Mouse (Mus musculus) liver, embryonic 14.5 days (tissue): ENCODE data around the gene Fam83e. TPM values are rescaled to one million over a fixed set of nuclear protein-coding genes. Genes with fewer than 3 reads are reported as not detected.

Experiments
- ATAC-seq: fragments of 200-750 bp; cut with Nextera tagmentation; 2 replicates; pipeline ENCODE4 v1.8.0; 2017; ENCODE audit warnings: moderate number of reproducible peaks, mild to moderate bottlenecking, moderate library complexity; ENCODE audit not compliant: insufficient read depth
- DNase-seq, 3 experiments: peaks; one replicate each; pipeline ENCODE4 v3.0.0-alpha.2; 2012 to 2013; ENCODE audit warnings: low read depth in 3 of 3, low spot score in 3 of 3
- H3K27ac ChIP-seq: fragments of 300-500 bp; sonication (generic); 2 replicates; pipeline ENCODE4 v1.5.1; 2014; ENCODE audit warnings: moderate library complexity, mild to moderate bottlenecking, control low read depth, inconsistent platforms
- H3K27me3 ChIP-seq: fragments of 300-500 bp; sonication (generic); 2 replicates; pipeline ENCODE4 v1.6.1; 2014; ENCODE audit warnings: mild to moderate bottlenecking, low read length, moderate library complexity; ENCODE audit not compliant: control insufficient read depth, insufficient read depth
- H3K36me3 ChIP-seq: fragments of 300-500 bp; sonication (generic); replicated peaks from 2 replicates; pipeline ENCODE4 v1.6.1; 2014; ENCODE audit warnings: low read depth; ENCODE audit not compliant: control insufficient read depth, insufficient read depth
- H3K4me1 ChIP-seq, 2 experiments: fragments of 200-500 bp in 1 of 2; fragments of 300-500 bp in 1 of 2; sonication (generic) in 1 of 2; replicated peaks; 2 replicates each; pipeline ENCODE4 v1.6.1; 2012 to 2014; ENCODE audit warnings: antibody characterized with exemption in 1 of 2, inconsistent platforms in 1 of 2, low read length in 1 of 2; ENCODE audit not compliant: control insufficient read depth in 2 of 2, insufficient read depth in 2 of 2
- H3K4me2 ChIP-seq: fragments of 300-500 bp; sonication (generic); 2 replicates; pipeline ENCODE4 v1.6.1; 2014; ENCODE audit warnings: low read depth, mild to moderate bottlenecking, control low read depth, moderate library complexity
- H3K4me3 ChIP-seq, 2 experiments: fragments of 200-500 bp in 1 of 2; fragments of 300-500 bp in 1 of 2; sonication (generic) in 1 of 2; 2 replicates each; pipeline ENCODE4 v1.5.1; 2012 to 2014; ENCODE audit warnings: low read depth in 2 of 2, low read length in 2 of 2, mild to moderate bottlenecking in 2 of 2, control low read depth in 1 of 2, inconsistent platforms in 1 of 2, moderate library complexity in 1 of 2; ENCODE audit not compliant: insufficient read depth in 1 of 2
- H3K9ac ChIP-seq: fragments of 300-500 bp; sonication (generic); replicated peaks from 2 replicates; pipeline ENCODE4 v1.6.1; 2014; ENCODE audit warnings: mild to moderate bottlenecking, control low read depth, moderate library complexity
- H3K9me3 ChIP-seq: fragments of 300-500 bp; sonication (generic); 2 replicates; pipeline ENCODE4 v1.6.1; 2016; ENCODE audit warnings: low read length, mixed read lengths; ENCODE audit not compliant: control insufficient read depth
- CTCF ChIP-seq: IDR thresholded peaks from 2 replicates; pipeline ENCODE4 v1.5.1; 2016; ENCODE audit warnings: antibody characterized with exemption, low read depth, control low read depth
- EP300 ChIP-seq: IDR thresholded peaks from 2 replicates; pipeline ENCODE4 v1.6.1; 2016; ENCODE audit warnings: antibody characterized with exemption, low read depth
- WGBS: fragments of 180-500 bp; shearing (Covaris S2); extraction: QIAGEN DNeasy Blood & Tissue Kit; methylation state at CpG from one replicate; pipeline ENCODE4 v1.1.7; 2014; ENCODE audit not compliant: insufficient replicate concordance; 5-methylcytosine and 5-hydroxymethylcytosine counted together
- polyA plus RNA-seq, 2 experiments: library from polyadenylated mRNA; depleted of rRNA in 1 of 2; stranded (reverse) in 1 of 2; unstranded in 1 of 2; fragments of >200 nt; fragmentation: Nextera tagmentation in 1 of 2; extraction: Ambion mirVana in 1 of 2; gene quantifications; 2 replicates each; pipeline versions ENCODE4 v1.2.1 to v1.2.3; 2012 to 2014

Gene Fam83e
- polyA plus RNA-seq, 2 experiments, result 0.14 to 0.31 TPM

- no peak overlapping the region for H3K4me3 ChIP-seq
- DNase-seq, result no peak
- no peaks in the 10 kb centered on the region for H3K9me3 ChIP-seq
- no peak for ATAC-seq
- 42% methylated on average over 13 of the region's 13 CpGs for WGBS
- no peak overlapping the region; the same call in 1 of the 2 replicates for H3K4me2 ChIP-seq
- no peak overlapping the region for H3K9ac ChIP-seq
- TF ChIP-seq CTCF, result no peak
- no peak for TF ChIP-seq EP300
- peaks cover 29 to 32% of the 10 kb centered on the region in 2 experiments for H3K4me1 ChIP-seq
- H3K36me3 ChIP-seq, result peaks cover 12% of the 10 kb centered on the region
- no peaks in the 10 kb centered on the region for H3K27me3 ChIP-seq
- no peak overlapping the region for H3K27ac ChIP-seq
Measured at GRCm38 (mm10) chr7:45708221-45708761, 12.7 kb upstream of the Fam83e start.

GRCm38 (mm10) chr7:45709036-45709435 lies 12.0 kb upstream of the Fam83e start:
- TF ChIP-seq EP300 (no peak), CTCF (no peak)
- DNase-seq (no peak), ATAC-seq (no peak)
- H3K4me3 ChIP-seq, result no peak overlapping the region
- H3K27ac ChIP-seq, result no peak overlapping the region
- WGBS, result 63% methylated on average over 6 of the region's 6 CpGs
- peaks cover 24 to 28% of the 10 kb centered on the region in 2 experiments for H3K4me1 ChIP-seq
- no peak overlapping the region for H3K4me2 ChIP-seq
- no peaks in the 10 kb centered on the region for H3K27me3 ChIP-seq
- H3K9me3 ChIP-seq, result no peaks in the 10 kb centered on the region
- H3K9ac ChIP-seq, result no peak overlapping the region
- peaks cover 12% of the 10 kb centered on the region for H3K36me3 ChIP-seq

- TF ChIP-seq EP300, result no peak
- no peak for TF ChIP-seq CTCF
- Histone ChIP-seq H3K4me1 (peaks cover 25 to 27% of the 10 kb centered on the region in 2 experiments), H3K27me3 (no peaks in the 10 kb centered on the region), H3K9ac (no peak overlapping the region), H3K36me3 (peaks cover 12% of the 10 kb centered on the region), H3K9me3 (no peaks in the 10 kb centered on the region), H3K27ac (no peak overlapping the region), H3K4me2 (no peak overlapping the region), H3K4me3 (no peak overlapping the region)
- DNase-seq (no peak), ATAC-seq (no peak)
- WGBS, result 65% methylated on average over 14 of the region's 14 CpGs
Measured at GRCm38 (mm10) chr7:45709677-45710355, 11.2 kb upstream of the Fam83e start.

GRCm38 (mm10) chr7:45710477-45711191 lies 10.4 kb upstream of the Fam83e start:
- Histone ChIP-seq H3K4me1 (peaks cover 25 to 30% of the 10 kb centered on the region in 2 experiments), H3K36me3 (peaks cover 12% of the 10 kb centered on the region), H3K9ac (no peak overlapping the region), H3K4me2 (no peak overlapping the region), H3K27ac (no peak overlapping the region), H3K27me3 (no peaks in the 10 kb centered on the region), H3K9me3 (no peaks in the 10 kb centered on the region), H3K4me3 (no peak overlapping the region)
- TF ChIP-seq EP300, result no peak
- TF ChIP-seq CTCF, result no peak
- ATAC-seq (no peak), DNase-seq (no peak)
- 84% methylated on average over 20 of the region's 20 CpGs for WGBS
